Mouse (Mus musculus) ovary, postnatal 10 days (tissue): ENCODE measurements around the gene Atp6v1c2.

ENCODE experiments used
- DNase-seq: peaks from one replicate; pipeline ENCODE4 v3.0.0; 2022; ENCODE audit warnings: low spot score

The Atp6v1c2 gene

GRCm38 (mm10) chr12:17329259-17329658, at the start of gene Atp6v1c2:
Gene Atp6v1c2, minus strand, starts transcription at chr12:17329359.
- no peak for DNase-seq

- no peak for DNase-seq
Measured at GRCm38 (mm10) chr12:17376521-17376920, 47.4 kb upstream of the Atp6v1c2 start.

DNA sequence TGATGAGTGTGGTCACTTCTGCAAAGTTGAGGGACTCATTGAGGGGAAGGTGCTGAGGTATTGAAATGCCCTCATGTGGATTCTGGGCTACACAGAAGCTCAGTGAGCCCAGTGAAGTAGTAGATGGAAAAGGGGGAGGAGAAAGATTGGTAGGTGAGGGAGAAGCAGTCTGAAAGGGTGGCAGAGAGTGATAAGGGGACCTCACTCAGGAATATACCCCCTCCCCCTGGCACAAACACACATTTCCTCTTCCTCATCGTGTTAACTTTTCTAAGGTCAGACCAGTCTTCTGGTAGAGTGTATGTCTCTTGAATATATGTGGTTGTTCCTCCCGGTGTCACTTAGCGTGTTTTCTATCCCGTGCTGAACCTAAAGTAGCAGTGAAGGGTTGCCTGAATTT, 46.1 kb upstream of the Atp6v1c2 start:
- DNase-seq: no peak

- no peak for DNase-seq
Measured at GRCm38 (mm10) chr12:17373470-17373975, 44.4 kb upstream of the Atp6v1c2 start.

- DNase-seq: no peak
Measured at GRCm38 (mm10) chr12:17372696-17373095, 43.5 kb upstream of the Atp6v1c2 start.

DNA sequence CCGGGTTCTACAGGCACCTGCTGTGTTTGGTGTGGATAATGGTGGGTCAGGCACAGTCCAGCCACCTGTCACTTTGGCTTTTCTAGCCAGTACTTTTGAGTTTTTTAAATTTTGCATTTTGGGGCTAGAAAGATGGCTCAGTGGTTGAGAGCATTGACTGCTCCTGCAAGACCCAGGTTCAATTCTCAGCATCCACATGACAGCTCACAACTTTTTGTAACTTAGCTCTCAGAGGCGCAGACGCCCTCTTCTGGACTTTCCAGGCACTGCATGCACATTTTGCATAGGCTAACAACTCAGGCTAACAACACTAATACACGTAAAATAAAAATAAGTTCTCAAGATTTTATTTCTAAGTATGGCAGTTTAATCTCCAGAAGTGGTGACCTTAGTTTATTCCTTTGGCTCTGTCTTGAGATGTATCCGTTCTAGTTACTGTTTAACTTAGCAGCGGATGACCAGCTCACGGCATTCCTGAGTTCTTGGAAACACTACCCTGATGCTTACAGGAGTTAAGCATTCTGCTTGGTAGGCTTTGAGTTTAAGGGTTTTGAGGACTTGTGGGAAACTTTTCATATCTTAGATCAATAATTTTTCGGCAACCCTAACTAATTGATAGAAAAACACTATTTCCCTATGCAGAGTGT, 42.6 kb upstream of the Atp6v1c2 start:
- DNase-seq: no peak

DNA sequence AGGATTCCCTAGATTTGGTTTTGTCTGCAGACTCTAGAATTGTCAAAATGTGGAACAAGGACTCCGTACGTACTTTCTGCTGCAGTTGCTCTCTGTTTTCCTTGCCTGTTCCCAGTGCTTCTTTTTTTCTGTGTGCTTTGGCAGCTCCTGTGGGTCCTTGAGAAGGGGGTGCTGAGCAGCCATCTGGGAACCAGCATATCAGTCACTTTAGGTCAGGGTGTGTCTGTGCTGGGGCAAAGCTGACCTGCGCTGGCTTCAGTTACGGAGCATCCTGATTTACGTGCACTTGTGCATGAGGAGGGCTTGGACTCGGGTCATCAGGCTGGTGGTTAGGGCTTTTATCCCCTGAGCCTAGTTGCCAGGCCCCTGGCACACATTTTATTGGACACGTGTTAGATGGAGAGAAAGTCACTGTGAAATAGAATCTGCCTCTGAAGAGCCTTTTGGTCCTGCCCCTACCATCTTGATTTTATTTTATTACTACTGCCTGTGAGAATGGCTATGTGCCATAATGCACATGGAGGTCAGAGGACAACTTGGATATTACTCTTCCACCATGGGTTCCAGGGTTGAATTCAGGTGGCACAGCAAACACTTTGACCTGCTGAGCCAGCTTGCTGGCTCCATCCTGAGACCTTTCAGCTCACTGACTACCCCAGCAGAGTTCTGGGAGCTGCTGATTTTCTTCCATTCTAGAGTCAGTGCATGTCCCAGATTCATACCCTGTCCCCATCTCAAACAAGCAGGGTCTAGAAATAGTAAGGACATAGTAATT, 40.6 kb upstream of the Atp6v1c2 start:
- no peak for DNase-seq

DNA sequence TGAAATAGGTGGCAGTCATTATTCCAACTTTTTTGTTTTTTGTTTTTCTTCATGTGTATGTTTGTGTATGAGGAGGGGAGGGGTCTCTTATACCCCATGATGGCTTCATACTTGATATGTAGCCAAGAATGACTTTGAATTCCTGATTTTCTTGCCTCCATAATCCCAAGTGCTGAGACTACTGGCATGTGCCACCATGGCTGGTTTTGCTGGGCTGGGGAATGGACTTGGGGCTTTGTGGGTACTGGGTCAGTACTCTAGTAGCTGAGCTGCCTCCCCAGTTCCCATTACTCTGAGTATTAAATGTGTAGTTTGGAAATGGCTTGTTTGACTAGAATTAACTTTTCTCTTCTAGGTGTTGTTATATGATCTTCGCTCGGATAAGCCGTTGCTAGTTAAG, 40.0 kb upstream of the Atp6v1c2 start:
- no peak for DNase-seq

GRCm38 (mm10) chr12:17366981-17367380, 37.8 kb upstream of the Atp6v1c2 start:
- peak; percentile 31 for DNase-seq

DNA sequence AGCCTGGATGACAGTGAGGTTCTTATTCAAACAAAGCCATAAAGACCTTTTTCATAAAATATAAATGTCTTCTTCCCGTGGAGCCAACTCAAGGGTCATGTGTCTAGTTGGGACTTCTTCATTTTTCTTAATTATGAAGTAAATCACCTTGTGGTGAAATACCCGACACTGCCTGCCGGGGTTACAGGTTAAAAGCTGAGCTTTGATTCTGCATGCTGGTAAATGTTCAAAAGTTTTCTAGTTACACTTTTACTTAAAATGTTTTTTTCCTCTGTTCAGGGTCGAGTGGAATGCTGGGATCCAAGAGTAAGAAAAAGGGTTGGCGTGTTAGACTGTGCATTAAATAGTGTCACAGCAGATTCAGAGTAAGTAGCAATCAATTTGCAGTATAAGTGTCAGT, 33.2 kb upstream of the Atp6v1c2 start:
- DNase-seq: no peak

DNA sequence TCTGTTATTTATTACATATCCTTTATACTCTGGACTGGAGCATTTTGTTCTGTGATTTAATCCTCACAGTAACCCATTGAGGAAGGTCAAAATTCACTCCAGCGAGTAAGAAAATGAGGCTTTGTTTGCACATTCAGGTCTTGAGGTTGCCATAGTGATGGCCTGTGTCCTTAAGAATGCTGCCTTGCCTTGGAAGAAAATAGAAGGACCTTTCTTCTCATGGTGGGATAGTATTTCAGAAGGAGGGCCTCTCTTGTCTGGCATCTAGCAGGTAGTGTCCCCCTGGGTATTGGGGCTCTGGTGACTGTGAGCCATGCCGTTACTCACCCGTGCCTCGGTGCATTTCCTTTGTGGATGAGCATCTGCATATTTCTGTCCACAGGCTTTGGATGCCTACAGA, 31.5 kb upstream of the Atp6v1c2 start:
- no peak for DNase-seq

- DNase-seq: no peak
Measured at GRCm38 (mm10) chr12:17360104-17360503, 30.9 kb upstream of the Atp6v1c2 start.

DNA sequence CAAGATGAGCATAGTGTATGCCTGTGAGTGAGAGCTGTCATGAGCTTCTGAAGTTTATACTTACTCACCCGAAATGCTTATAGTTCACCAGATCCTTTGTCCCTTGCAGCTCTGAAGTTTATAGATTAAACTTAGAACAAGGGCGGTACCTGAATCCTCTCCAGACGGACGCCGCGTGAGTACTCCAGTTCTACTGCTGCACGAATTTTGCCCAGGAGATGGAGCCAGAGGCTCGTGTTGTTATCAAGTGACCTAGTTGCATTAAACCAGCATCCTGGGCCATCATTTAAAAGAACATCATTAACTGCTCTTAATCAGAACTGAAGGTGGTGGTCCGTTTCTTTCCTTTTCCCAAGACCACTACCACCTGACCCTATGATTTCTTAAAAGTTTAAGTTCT, 29.8 kb upstream of the Atp6v1c2 start:
- no peak for DNase-seq

DNA sequence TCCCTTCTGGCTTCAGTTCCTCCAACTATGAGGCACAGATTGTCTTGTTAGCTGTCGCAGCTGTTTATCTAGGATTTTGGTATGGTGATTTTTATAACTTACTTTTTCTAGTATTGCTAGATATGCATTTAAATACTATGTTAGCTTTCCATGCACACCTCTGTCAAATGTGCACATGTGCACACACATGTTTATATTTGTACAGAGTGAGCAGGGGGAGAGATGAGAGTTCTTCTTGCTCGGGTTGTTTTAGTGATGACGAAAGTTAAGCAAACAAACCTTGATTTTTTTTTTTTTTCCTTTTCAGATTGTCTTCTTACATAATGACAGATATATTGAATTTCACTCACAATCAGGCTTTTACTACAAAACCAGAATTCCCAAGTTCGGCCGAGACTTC, 28.6 kb upstream of the Atp6v1c2 start:
- DNase-seq: no peak

- DNase-seq: no peak
Measured at GRCm38 (mm10) chr12:17356853-17357252, 27.7 kb upstream of the Atp6v1c2 start.

- DNase-seq: no peak
Measured at GRCm38 (mm10) chr12:17350106-17350505, 20.9 kb upstream of the Atp6v1c2 start.

DNA sequence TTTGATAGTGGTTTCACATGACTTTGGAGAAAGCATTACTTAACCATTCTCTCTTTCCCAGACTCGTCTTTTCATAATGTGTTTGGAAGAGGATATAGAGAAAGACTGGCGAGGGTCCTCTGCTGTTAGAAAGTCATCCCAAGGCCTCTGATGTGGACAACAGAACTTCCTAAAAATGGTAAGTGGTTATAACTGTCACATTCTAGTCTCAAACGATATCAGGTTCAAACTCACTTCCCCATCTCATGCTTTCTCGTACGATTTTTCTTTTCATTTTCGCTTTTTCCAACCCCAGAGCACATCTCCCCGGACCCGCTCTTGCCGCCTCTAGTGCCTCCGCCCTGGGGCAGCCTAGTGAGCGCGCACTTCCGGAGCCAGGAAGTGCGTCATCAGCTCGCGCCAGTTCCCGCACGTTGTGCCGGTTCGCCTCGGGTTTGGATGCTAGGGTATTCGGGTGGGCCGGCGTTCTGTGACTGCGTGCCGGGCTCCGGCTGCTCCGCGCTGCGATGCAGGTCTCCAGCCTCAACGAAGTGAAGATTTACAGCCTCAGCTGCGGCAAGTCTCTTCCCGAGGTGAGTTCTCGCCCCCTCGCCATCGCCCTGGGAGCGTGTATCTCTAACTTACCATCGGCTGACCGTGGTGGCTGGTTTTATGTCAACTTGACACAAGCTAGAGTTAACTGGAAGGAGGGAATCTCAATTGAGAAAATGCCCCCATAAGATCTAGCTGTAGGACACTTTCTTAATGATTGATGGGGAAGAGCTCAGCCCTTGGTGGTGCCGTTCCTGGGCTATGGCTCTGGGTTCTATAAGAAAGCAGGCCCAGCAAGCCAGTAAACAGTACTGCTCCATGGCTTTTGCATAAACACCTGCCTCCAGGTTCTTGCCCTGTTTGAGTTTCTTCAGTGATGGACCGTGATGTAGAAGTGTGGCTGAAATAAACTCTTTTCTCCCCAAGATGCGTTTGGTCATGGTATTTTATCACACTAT, 19.2 kb upstream of the Atp6v1c2 start, which contains the start of gene Nol10:
Nol10 (plus strand) TSS at position 411 of the 989 bp plus-strand sequence.
- peak; percentile 61 for DNase-seq

DNA sequence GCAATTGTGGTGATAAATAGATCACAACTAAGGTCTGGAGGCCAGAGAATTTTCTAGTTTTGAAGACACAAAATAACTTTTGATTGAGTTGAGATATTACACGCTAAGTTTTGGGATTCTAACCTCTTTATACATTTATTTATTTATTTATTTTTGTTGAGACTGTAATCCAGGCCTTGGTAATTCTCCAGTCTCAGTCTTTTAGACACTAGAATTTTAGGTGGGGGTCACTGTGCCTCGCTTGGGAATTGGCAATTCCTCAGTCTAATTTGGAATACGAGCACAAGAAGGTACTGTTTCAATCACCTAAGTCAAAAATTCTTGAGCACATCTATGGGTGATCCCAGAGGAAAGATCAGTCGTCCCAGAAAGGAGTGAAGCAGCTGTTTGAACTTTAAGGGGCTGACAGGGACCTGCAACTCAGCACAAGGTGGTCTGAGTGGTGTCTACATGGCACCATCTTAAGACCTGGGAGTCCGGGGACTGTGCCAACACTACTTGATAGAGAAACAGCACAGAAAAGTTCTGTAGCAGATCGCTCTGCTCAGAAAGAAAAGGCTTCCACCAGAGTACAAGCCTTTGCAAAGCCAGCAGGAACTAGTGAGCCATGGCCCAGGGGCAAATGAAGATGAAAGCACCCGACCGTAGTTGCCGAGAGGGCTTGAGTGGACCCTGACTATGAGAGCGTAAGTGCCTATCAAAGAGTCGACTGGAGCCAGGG, 18.3 kb upstream of the Atp6v1c2 start:
- DNase-seq: peak; percentile 4

- no peak for DNase-seq
Measured at GRCm38 (mm10) chr12:17339114-17339905, 10.2 kb upstream of the Atp6v1c2 start.

- no peak for DNase-seq
Measured at GRCm38 (mm10) chr12:17338338-17338737, 9.2 kb upstream of the Atp6v1c2 start.

- DNase-seq: no peak
Measured at GRCm38 (mm10) chr12:17333459-17333858, 4.3 kb upstream of the Atp6v1c2 start.
